Mouse (Mus musculus): ENCODE measurements at regions not wholly inside any gene's neighbourhood (a gene's known extent, or its start where the extent isn't known, plus 50 kb on each side); places are given as distances from the start of the nearest gene placed in this dataset.

- H3K36me3 ChIP-seq (ENCODE audit: control insufficient read depth, insufficient read depth, low read length, poor library complexity, severe bottlenecking), result no peaks in the 10 kb centered on the region
- no peaks in the 10 kb centered on the region for H3K27me3 ChIP-seq (ENCODE audit: control insufficient read depth, insufficient read depth, low read length, poor library complexity, severe bottlenecking)
- TF ChIP-seq CTCF (IDR thresholded peaks at IDR 0.05; ENCODE audit: low read depth, low read length) (no peak), POLR2A (IDR thresholded peaks at IDR 0.05; ENCODE audit: insufficient read depth, low read length) (no peak), EP300 (IDR thresholded peaks at IDR 0.05; ENCODE audit: insufficient read depth, low read depth, low read length) (no peak)
These were observed 567.0 kb downstream of the Adgrl2 start for GRCm38 (mm10) chr3:148423383-148423782.

GRCm38 (mm10) chr3:148422720-148423119 lies 567.6 kb downstream of the Adgrl2 start:
- H3K9ac ChIP-seq (ENCODE audit: low read depth, poor library complexity, severe bottlenecking), result no peak overlapping the region
- no peaks in the 10 kb centered on the region for H3K27me3 ChIP-seq (ENCODE audit: control insufficient read depth, insufficient read depth, low read length, poor library complexity, severe bottlenecking)

More at GRCm38 (mm10) chr3:148423383-148423782, 567.0 kb downstream of the Adgrl2 start:
- Histone ChIP-seq H3K9ac (ENCODE audit: low read depth, poor library complexity, severe bottlenecking) (no peak overlapping the region), H3K4me1 (ENCODE audit: control insufficient read depth, insufficient read depth, low read length) (no peaks in the 10 kb centered on the region), H3K9me3 (replicated peaks; ENCODE audit: control insufficient read depth, insufficient read depth, low read length, poor library complexity, severe bottlenecking) (0 out of 2 replicates have a peak, but pooled peaks cover 8% of the 10 kb centered on the region), H3K4me3 (ENCODE audit: low read depth, low read length) (no peak overlapping the region), H3K27ac (ENCODE audit: insufficient read depth, low read length) (no peak overlapping the region)

GRCm38 (mm10) chr3:148422205-148422604 lies 568.1 kb downstream of the Adgrl2 start:
- H3K9me3 ChIP-seq (replicated peaks; ENCODE audit: control insufficient read depth, insufficient read depth, low read length, poor library complexity, severe bottlenecking), result 0 out of 2 replicates have a peak, but pooled peaks cover 8% of the 10 kb centered on the region
- no peaks in the 10 kb centered on the region for H3K4me1 ChIP-seq (ENCODE audit: control insufficient read depth, insufficient read depth, low read length)
- no peaks in the 10 kb centered on the region for H3K36me3 ChIP-seq (ENCODE audit: control insufficient read depth, insufficient read depth, low read length, poor library complexity, severe bottlenecking)
- no peak overlapping the region for H3K9ac ChIP-seq (ENCODE audit: low read depth, poor library complexity, severe bottlenecking)
- no peak overlapping the region for H3K4me3 ChIP-seq (ENCODE audit: low read depth, low read length)
- no peaks in the 10 kb centered on the region for H3K27me3 ChIP-seq (ENCODE audit: control insufficient read depth, insufficient read depth, low read length, poor library complexity, severe bottlenecking)
- H3K27ac ChIP-seq (ENCODE audit: insufficient read depth, low read length), result no peak overlapping the region
- no peak for TF ChIP-seq EP300 (IDR thresholded peaks at IDR 0.05; ENCODE audit: insufficient read depth, low read depth, low read length)
- no peak for TF ChIP-seq CTCF (IDR thresholded peaks at IDR 0.05; ENCODE audit: low read depth, low read length)
- TF ChIP-seq POLR2A (IDR thresholded peaks at IDR 0.05; ENCODE audit: insufficient read depth, low read length), result no peak

More at GRCm38 (mm10) chr3:148422720-148423119, 567.6 kb downstream of the Adgrl2 start:
- TF ChIP-seq EP300 (IDR thresholded peaks at IDR 0.05; ENCODE audit: insufficient read depth, low read depth, low read length), result no peak
- Histone ChIP-seq H3K27ac (ENCODE audit: insufficient read depth, low read length) (no peak overlapping the region), H3K36me3 (ENCODE audit: control insufficient read depth, insufficient read depth, low read length, poor library complexity, severe bottlenecking) (no peaks in the 10 kb centered on the region), H3K4me1 (ENCODE audit: control insufficient read depth, insufficient read depth, low read length) (no peaks in the 10 kb centered on the region), H3K4me3 (ENCODE audit: low read depth, low read length) (no peak overlapping the region), H3K9me3 (replicated peaks; ENCODE audit: control insufficient read depth, insufficient read depth, low read length, poor library complexity, severe bottlenecking) (0 out of 2 replicates have a peak, but pooled peaks cover 8% of the 10 kb centered on the region)

- H3K9me3 ChIP-seq (replicated peaks; ENCODE audit: control insufficient read depth, insufficient read depth, low read length, poor library complexity, severe bottlenecking), result 0 out of 2 replicates have a peak, but pooled peaks cover 6% of the 10 kb centered on the region
- no peak for TF ChIP-seq POLR2A (IDR thresholded peaks at IDR 0.05; ENCODE audit: insufficient read depth, low read length)
- no peak for TF ChIP-seq CTCF (IDR thresholded peaks at IDR 0.05; ENCODE audit: low read depth, low read length)
- no peak for TF ChIP-seq EP300 (IDR thresholded peaks at IDR 0.05; ENCODE audit: insufficient read depth, low read depth, low read length)
- H3K36me3 ChIP-seq (ENCODE audit: control insufficient read depth, insufficient read depth, low read length, poor library complexity, severe bottlenecking), result no peaks in the 10 kb centered on the region
- H3K4me1 ChIP-seq (ENCODE audit: control insufficient read depth, insufficient read depth, low read length), result no peaks in the 10 kb centered on the region
- H3K27me3 ChIP-seq (ENCODE audit: control insufficient read depth, insufficient read depth, low read length, poor library complexity, severe bottlenecking), result no peaks in the 10 kb centered on the region
- no peak overlapping the region for H3K4me3 ChIP-seq (ENCODE audit: low read depth, low read length)
- H3K9ac ChIP-seq (ENCODE audit: low read depth, poor library complexity, severe bottlenecking), result no peak overlapping the region
- no peak overlapping the region for H3K27ac ChIP-seq (ENCODE audit: insufficient read depth, low read length)
These were observed 570.1 kb downstream of the Adgrl2 start for GRCm38 (mm10) chr3:148420303-148420702.

- no peak overlapping the region for H3K4me3 ChIP-seq (ENCODE audit: low read depth, low read length)
- no peak overlapping the region for H3K9ac ChIP-seq (ENCODE audit: low read depth, poor library complexity, severe bottlenecking)
- H3K9me3 ChIP-seq (replicated peaks; ENCODE audit: control insufficient read depth, insufficient read depth, low read length, poor library complexity, severe bottlenecking), result no peaks in the 10 kb centered on the region
- no peak overlapping the region for H3K27ac ChIP-seq (ENCODE audit: insufficient read depth, low read length)
- no peaks in the 10 kb centered on the region for H3K36me3 ChIP-seq (ENCODE audit: control insufficient read depth, insufficient read depth, low read length, poor library complexity, severe bottlenecking)
- no peaks in the 10 kb centered on the region for H3K4me1 ChIP-seq (ENCODE audit: control insufficient read depth, insufficient read depth, low read length)
- TF ChIP-seq EP300 (IDR thresholded peaks at IDR 0.05; ENCODE audit: insufficient read depth, low read depth, low read length) (no peak), POLR2A (IDR thresholded peaks at IDR 0.05; ENCODE audit: insufficient read depth, low read length) (no peak), CTCF (IDR thresholded peaks at IDR 0.05; ENCODE audit: low read depth, low read length) (no peak)
- no peaks in the 10 kb centered on the region for H3K27me3 ChIP-seq (ENCODE audit: control insufficient read depth, insufficient read depth, low read length, poor library complexity, severe bottlenecking)
These were observed 570.8 kb downstream of the Adgrl2 start for GRCm38 (mm10) chr3:148419462-148420074.

- Histone ChIP-seq H3K27me3 (ENCODE audit: control insufficient read depth, insufficient read depth, low read length, poor library complexity, severe bottlenecking) (no peaks in the 10 kb centered on the region), H3K9me3 (replicated peaks; ENCODE audit: control insufficient read depth, insufficient read depth, low read length, poor library complexity, severe bottlenecking) (no peaks in the 10 kb centered on the region), H3K27ac (ENCODE audit: insufficient read depth, low read length) (no peak overlapping the region), H3K9ac (ENCODE audit: low read depth, poor library complexity, severe bottlenecking) (no peak overlapping the region), H3K36me3 (ENCODE audit: control insufficient read depth, insufficient read depth, low read length, poor library complexity, severe bottlenecking) (no peaks in the 10 kb centered on the region), H3K4me3 (ENCODE audit: low read depth, low read length) (no peak overlapping the region), H3K4me1 (ENCODE audit: control insufficient read depth, insufficient read depth, low read length) (no peaks in the 10 kb centered on the region)
- TF ChIP-seq EP300 (IDR thresholded peaks at IDR 0.05; ENCODE audit: insufficient read depth, low read depth, low read length) (no peak), POLR2A (IDR thresholded peaks at IDR 0.05; ENCODE audit: insufficient read depth, low read length) (no peak), CTCF (IDR thresholded peaks at IDR 0.05; ENCODE audit: low read depth, low read length) (no peak)
These were observed 572.3 kb downstream of the Adgrl2 start for GRCm38 (mm10) chr3:148418067-148418466.

Measured in ES-Bruce4 (cell line).